Mouse (Mus musculus): ENCODE measurements around the gene Tmem184a.

Gene Tmem184a

DNA sequence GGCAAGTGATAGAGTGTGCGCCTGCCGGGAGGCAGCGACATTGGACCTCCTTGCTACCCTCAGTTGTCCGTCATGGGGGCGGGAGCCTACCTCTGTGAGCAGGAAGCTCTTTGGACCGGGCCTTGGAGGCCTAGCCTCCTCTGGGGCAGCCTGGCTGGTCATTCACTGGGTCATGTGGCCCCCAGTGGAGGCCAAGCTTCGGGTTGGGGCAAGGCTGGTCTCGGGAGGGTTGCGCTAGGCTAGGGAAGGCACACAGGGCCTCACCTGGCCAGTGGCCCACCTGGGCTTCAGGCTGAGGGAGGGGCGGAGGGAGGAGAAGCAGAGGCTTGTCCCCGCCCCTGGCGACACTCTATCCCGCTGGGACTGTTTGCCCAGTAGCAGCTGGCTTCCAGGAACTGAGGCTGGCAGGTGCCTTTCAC, 5.7 kb downstream of the Tmem184a start:
- DNase-seq (ENCODE audit: low read depth, low spot score), result no peak

GRCm38 (mm10) chr5:139813126-139813490, 6.6 kb downstream of the Tmem184a start:
- no peak for DNase-seq (ENCODE audit: low read depth, low spot score)

DNA sequence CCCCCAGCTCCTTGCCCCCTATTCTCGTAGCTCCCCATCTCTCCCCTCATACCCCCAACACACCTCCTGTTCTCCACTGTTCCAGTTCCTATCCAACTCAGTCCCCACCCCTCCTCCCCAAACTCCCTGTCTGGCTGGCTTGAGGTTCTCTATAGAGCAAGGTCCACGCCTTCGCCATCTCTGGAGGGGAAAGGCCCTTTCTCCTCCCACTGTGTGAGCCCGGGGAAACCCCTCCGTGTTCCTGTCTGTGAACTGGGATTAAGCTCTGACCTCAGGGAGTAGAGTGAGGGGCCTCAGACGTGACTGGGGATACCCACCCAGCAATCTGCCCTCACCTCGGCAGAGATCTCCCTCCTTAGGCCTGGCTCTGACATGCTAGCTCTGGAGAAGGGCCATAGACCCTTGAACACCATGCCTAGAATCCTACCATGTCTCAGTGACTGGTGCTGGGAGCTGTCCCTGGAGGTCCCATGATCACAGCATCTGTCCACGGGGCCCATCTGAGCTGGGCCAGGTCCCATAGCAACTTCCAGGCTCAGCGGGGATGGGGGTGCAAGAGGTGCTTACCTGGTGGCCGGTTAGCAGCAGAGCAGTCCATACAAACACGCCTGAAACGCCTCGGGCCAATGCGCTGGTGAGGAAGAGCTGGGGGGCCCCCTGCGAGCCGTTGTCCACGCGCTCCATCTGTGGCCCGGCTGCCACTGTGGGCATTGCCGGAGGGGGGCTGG, 7.2 kb downstream of the Tmem184a start:
- DNase-seq (ENCODE audit: low read depth, low spot score), result no peak

DNA sequence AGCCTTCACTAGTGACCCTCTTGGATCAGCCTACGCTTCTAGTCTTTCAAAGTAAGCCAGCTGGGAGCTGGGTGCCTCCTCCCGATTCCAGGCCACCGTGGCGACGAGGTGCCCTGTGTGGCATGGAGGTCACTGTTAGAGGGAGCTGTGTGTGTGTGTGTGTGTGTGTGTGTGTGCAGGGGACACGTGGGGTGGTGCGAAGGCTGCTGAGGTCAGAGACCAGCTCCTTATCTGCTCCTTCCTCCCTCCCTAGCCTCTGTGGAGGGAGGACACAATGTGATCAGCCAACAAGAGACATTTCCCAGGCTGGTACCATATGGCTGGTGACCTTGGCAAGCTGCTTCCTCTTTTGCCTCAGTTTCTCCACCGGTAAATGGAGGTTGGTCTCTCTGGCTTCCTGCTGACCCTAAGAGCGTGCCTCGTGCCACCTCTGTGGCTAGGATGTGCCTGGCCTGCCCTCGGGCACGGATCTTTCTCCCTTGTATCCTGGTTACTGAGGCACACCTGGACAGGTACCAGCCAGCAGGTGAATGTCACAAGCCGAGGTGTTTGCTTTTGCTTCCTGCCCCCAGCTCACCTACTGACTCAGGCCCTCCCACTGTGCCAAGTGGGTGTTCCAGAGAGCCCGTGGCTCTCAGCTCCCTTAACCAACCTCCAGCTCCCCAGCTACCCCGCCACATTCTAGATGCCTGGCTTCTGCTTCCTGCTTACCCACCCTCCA, 7.9 kb downstream of the Tmem184a start:
- DNase-seq (ENCODE audit: low read depth, low spot score), result no peak

DNA sequence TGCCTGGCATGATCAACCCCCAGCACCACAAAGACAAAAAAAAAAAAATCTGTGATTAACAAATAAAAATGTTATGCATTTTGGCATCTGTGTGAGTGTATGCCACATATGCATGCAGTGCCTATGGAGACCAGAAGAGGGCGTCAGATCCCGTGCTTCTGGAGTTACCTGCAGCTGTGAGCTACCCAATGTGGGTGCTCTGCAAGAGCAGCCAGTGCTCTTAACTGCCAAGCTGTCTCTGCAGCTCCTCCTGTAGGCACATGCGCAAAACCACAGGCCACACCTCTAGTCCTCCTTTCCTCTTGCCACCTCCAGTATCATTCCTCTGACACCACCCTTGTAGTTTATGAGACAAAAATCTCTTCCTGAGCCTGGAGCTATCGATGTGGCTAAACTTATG, 10.3 kb downstream of the Tmem184a start:
- peak; percentile 86 for DNase-seq (ENCODE audit: low read depth, low spot score)

- DNase-seq (ENCODE audit: low read depth, low spot score), result no peak
Measured at GRCm38 (mm10) chr5:139805924-139806323, 13.8 kb downstream of the Tmem184a start.

GRCm38 (mm10) chr5:139804573-139805111, 15.1 kb downstream of the Tmem184a start:
- no peak for DNase-seq (ENCODE audit: low read depth, low spot score)

GRCm38 (mm10) chr5:139804107-139804551, 15.6 kb downstream of the Tmem184a start:
- no peak for DNase-seq (ENCODE audit: low read depth, low spot score)

- peak; percentile 80 for DNase-seq (ENCODE audit: low read depth, low spot score)
Measured at GRCm38 (mm10) chr5:139803601-139804102, 16.1 kb downstream of the Tmem184a start.

GRCm38 (mm10) chr5:139803165-139803564, 16.6 kb downstream of the Tmem184a start:
- DNase-seq (ENCODE audit: low read depth, low spot score), result no peak

DNA sequence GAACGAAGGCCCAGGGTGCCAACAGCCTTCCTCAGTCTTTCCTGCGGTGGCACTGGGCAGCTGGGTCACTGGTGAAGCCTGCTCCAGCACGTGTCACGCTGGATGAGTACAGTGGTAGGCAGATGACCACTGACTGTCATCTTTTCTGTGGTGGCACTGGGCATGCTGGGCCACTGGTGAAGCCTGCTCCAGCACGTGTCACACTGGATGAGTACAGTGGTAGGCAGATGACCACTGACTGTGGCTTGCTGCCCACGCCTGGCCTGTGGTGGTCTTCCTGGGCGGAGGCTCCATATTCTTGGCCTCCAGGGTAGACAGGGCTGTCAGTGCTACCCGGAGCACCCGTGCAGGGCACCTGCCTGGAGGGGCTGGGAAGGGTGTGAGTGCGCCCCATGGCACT, 17.8 kb downstream of the Tmem184a start:
- DNase-seq (ENCODE audit: low read depth, low spot score), result no peak

DNA sequence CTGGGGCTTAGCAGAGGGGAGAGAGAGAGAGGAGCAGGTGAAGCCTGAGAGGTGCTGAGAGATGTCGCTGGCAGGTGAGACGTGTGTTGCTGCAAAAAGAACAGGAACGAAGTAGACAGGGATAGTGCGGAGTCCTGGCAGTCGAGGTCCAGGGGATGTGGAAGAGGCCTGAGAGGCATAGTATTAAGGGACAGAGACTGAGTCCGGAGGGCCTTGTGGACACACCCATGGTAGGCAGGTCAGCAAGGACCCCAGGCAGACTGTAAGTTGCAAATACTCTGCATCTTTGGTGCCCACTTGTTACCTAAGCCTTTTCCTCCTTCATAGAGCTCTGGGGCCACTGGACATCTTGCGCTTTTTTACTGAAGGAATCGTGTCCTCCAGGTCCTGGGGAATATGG, 18.5 kb downstream of the Tmem184a start:
- no peak for DNase-seq (ENCODE audit: low read depth, low spot score)

DNA sequence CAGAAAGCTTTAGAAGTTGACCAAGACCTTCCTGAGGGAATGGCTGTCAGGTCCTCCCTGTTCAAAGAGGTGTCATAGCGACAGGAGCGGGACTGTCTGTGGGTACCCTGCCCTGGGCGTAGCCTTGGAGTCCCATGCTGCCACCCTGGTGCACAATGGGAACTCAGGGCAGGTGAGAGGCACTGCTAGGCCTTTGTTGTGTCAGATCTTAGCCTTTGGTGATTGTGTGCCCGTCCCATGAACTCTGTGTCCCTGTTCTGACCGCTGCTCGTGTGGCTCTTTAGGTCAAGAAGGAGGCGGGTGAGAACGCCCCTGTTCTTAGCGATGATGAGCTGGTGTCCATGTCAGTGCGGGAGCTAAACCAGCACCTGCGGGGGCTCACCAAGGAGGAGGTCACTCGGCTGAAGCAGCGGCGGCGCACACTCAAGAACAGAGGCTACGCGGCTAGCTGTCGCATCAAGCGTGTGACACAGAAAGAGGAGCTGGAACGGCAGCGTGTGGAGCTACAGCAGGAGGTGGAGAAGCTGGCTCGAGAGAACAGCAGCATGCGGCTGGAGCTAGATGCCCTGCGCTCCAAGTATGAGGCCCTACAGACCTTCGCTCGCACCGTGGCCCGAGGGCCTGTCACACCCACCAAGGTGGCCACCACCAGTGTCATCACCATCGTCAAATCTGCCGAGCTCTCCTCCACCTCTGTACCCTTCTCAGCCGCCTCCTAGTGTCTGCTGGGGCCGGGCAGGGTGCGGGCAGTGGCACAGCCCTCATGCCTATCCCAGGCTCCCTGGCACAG, 19.7 kb downstream of the Tmem184a start:
- no peak for DNase-seq (ENCODE audit: low read depth, low spot score)

- DNase-seq (ENCODE audit: low read depth, low spot score), result no peak
Measured at GRCm38 (mm10) chr5:139799041-139799440, 20.7 kb downstream of the Tmem184a start.

DNA sequence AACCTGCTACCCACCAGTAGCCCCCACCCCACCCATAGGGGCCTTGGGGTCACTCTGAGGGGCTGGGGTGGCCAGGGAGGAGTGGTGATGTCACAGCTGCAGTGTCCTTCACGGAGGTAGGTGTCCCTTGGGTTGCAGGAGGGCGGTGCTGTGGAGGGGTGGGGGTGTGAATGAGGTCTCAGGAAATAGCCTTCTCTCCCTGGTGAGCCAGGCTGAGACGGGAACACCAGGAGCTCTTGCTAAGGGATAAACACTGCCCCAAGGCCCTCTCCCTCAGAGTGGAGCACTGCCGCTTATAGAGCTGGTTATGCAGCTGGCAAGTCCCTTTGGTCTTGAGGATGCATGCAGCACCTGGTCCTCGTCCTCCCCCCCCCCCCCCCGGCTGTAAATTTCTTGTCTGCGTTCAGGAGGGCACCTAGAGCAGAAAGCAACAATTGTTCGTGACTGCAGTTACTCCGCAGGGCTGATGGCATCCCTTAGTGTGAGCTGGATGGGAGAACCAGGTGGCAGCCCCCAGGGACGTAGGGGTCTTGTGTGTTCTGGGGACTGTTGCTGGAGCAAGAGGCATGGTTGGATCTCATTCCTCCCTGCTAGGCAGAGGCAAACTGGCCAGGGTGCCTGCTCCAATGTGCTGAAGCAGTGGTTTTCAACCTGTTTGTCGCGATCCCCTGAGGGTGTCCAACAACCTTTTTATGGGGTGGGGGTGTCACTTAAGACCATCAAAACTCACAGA, 21.4 kb downstream of the Tmem184a start:
- DNase-seq (ENCODE audit: low read depth, low spot score), result no peak

DNA sequence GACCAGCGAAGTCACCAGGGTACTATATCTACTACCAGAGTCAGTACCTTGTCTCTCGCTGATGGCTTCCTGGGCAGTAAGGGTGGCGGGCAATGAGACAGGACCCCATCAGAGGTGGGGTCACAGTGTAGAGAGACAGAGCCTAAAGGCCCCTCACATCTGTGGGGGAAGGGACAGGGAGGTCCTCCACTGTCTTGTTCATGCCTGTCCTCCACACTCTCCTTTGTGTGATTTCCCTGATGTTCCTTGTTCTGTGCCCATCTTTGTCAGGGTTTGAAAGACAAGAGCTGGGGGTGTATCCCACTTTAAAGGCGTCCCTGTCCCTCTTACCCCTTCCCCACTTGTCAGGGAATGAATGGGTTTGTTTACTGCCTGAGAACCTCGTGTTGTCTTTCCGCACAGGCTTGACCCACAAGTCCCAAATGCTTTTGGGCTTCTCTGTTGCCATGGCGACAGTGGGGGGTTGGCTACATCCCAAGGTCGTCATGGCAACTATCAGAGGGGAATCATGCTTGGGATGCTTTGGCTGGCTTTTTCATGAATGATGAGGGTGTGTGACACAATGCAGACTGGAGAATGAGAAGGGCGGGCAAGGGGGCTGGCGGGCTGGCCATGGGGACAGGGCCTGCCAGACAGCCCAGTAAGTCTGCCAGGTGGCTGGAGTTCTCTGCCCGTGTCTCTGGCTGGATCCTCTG, 22.1 kb downstream of the Tmem184a start:
- DNase-seq (ENCODE audit: low read depth, low spot score), result peak; percentile 73

- peak; percentile 46 for DNase-seq (ENCODE audit: low read depth, low spot score)
Measured at GRCm38 (mm10) chr5:139796900-139797299, 22.8 kb downstream of the Tmem184a start.

- DNase-seq (ENCODE audit: low read depth, low spot score), result no peak
Measured at GRCm38 (mm10) chr5:139796001-139796620, 23.6 kb downstream of the Tmem184a start.

GRCm38 (mm10) chr5:139794938-139795337, 24.8 kb downstream of the Tmem184a start:
- DNase-seq (ENCODE audit: low read depth, low spot score), result no peak

DNA sequence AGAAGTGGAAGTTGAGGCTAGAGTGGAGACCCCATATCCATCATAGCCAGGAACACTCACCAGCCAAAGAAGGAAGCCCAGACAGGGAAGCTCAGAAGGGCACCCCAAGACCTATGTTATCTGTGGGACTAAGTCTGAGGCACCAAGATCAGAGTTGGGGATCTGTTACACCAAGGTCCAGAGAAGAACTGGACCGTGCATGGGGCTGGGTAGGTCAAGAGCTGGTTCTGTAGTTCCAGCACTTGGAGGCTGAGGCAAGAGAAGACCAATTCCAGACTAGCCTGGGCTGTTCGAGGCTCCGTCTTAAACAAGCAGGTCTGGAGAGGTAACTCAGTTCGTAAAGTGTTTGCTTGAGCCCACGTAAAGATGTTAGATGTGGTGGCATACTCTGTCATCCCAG, 25.6 kb downstream of the Tmem184a start:
- no peak for DNase-seq (ENCODE audit: low read depth, low spot score)
